Mouse (Mus musculus): ENCODE results near the gene Rapgef6.

The Rapgef6 gene

DNA sequence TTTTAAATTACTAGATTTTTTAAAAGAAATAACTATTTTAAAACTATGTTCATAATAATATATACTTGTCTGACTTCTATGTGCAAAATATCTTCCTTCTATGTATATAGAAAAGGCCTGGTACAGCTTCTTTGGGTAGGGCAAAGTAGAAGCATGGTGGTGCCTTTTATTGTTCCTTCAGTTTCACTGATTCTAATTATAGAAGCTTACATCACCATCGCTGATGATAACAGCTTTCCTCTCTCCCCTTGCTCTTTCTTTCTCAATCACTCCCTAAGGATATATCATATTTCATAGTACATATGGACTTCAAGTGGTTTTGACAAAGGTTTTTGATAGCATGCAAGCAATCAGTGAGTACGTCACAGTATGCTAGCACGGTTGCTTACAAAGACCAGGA, 69.9 kb downstream of the Rapgef6 start:
- no peak for DNase-seq

- DNase-seq: no peak
Measured at GRCm38 (mm10) chr11:54594049-54594448, 71.4 kb downstream of the Rapgef6 start.

DNA sequence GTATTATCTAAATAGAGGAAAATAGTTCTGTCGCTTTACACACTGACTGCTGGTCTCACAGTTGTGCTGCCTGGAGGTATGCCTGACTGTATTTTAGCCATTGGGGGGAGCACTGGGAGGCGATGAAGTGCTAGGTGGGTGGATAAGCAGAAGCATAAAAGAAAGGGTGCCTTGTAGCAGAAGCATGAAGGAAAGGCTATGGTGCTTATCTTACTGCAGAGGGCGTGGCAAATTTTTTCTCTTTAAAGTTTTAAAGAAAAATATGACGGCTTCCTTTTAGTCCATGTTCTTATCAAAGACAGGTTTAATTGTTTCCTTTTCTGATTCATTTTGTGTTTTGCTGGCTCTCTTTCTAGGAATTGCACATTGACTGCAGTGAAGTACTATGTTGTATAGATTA, 72.4 kb downstream of the Rapgef6 start:
- no peak for DNase-seq

GRCm38 (mm10) chr11:54595905-54596555, 73.4 kb downstream of the Rapgef6 start:
- no peak for DNase-seq

GRCm38 (mm10) chr11:54597902-54598447, 75.3 kb downstream of the Rapgef6 start:
- no peak for DNase-seq

DNA sequence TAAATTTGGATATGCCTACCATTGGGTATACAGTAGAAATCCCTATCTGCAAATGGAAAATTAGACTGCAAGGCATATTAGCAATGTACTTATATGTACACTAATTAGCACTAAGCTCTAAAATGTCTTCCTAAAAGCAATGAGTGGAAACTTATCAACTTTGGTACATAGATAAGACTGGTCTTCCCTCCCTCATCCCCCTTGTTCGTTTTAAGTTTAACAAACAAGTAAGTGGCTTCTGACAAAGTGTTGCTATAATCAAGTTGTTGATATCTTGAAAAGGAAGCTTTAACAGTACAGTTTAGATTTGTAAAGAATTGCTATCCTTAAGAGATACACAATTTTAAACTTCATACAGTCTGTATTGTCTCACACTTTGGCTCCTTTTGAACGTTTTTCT, 78.5 kb downstream of the Rapgef6 start:
- no peak for DNase-seq

GRCm38 (mm10) chr11:54602764-54603163, 80.1 kb downstream of the Rapgef6 start:
- peak; percentile 26 for DNase-seq

DNA sequence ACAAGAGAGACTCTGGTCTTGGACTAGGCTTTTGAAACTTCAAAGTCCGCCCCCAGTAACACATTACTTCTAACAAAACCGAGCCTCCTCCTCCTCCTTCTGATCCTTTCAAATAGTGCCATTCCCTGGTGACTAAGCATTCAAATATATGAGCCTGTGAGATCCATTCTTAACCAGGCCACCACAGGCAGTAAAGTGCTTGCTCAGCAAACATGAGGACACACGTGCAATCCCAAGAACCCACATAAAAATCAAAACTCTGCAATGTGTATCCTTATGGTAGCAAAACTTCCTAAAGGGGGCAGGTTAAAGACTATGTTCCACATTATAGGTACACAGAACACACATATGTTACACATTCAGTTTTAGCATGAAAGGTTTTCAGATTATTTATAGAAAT, 81.8 kb downstream of the Rapgef6 start:
- no peak for DNase-seq

DNA sequence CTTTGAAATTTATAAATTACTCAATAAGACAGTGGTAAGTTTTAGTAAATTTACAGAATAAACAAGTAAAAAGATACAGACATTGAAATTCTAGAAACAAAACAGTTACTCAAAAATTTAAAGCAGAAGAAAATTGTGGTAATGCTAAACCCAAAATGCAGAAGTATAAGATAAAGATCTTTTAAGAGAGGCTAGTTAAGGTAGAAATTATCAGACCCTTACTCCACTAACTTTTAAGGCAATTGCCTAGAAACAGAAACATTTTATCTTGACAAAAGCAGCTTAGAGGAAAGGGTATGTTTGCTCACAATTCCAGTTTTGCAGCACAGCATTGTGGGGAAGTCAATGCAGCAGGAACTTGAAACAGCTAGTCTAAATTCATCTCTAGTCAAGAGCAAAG, 91.0 kb downstream of the Rapgef6 start:
- DNase-seq: no peak

- no peak for DNase-seq
Measured at GRCm38 (mm10) chr11:54614560-54614959, 91.9 kb downstream of the Rapgef6 start.

GRCm38 (mm10) chr11:54618841-54619240, 96.2 kb downstream of the Rapgef6 start:
- DNase-seq: no peak

- no peak for DNase-seq
Measured at GRCm38 (mm10) chr11:54621725-54622124, 99.1 kb downstream of the Rapgef6 start.

DNA sequence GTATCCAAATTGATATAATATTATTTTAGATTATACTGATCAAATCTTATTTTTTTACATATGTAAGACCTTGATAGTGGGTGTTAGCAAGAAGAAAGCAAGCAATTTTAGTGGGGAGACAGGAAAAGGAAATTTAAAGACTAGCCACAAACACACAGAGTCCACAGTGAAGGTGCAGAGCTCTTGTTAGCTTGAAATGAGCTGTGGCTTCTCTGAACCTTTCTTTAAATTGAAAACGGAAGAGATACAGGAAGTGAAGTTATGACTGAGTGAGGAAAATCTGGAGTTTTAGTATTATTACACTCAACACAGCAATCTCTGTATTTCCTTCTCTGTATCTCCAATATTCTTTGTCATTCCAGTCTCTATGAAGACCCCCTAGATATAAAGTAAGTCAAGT, 104.3 kb downstream of the Rapgef6 start:
- DNase-seq: no peak

- DNase-seq: no peak
Measured at GRCm38 (mm10) chr11:54646420-54646819, 123.8 kb downstream of the Rapgef6 start.

- no peak for DNase-seq
Measured at GRCm38 (mm10) chr11:54648573-54648972, 125.9 kb downstream of the Rapgef6 start.

DNA sequence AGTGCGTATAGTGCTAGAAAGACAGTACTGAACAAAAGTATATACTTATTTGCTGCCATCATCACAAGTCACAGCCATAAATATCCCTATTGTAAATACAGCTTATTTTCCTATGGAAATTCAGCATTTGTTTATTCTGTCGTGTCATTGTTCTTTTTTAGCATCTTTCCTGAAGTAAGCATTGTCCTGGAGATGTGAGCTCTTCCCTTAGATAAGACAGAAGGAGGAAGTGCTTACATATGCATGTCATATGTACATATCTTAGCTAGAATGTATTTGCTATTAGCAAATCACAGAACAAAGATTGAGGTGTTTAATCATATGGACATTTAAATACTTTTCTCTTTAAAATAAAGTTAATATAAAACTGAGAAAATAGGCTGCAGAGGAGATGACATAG, 132.8 kb downstream of the Rapgef6 start:
- no peak for DNase-seq

GRCm38 (mm10) chr11:54673575-54674298, 151.1 kb downstream of the Rapgef6 start:
- DNase-seq: no peak

DNA sequence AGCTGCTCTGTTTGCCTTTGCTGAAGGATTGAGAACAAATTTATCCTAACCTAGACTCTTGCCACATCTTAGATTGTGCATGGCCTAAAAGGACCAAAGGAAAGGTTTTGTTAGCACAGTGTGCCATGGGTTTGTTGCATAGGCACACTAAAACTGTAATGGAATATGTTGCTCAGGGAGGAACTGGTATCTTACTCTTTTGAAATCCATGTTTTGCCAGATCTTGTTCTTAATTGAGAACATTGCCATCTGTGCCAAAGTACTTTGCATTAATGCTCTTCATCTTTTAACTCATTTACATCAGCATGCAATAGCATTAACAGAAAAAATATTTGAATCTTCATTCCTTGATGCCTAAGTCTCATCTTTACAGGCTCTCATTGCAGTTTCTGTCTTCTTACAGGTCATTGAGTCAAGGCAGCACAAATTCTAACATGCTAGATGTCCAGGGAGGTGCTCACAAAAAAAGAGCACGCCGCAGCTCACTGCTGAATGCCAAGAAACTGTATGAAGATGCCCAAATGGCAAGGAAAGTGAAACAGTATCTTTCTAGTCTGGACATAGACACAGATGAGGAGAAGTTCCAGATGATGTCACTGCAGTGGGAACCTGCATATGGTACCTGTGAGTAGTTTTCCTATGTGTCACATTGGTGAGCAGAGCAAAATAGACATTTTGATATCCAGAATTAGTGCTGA, 153.3 kb downstream of the Rapgef6 start:
- DNase-seq: no peak

- DNase-seq: no peak
Measured at GRCm38 (mm10) chr11:54679141-54679540, 156.5 kb downstream of the Rapgef6 start.

DNA sequence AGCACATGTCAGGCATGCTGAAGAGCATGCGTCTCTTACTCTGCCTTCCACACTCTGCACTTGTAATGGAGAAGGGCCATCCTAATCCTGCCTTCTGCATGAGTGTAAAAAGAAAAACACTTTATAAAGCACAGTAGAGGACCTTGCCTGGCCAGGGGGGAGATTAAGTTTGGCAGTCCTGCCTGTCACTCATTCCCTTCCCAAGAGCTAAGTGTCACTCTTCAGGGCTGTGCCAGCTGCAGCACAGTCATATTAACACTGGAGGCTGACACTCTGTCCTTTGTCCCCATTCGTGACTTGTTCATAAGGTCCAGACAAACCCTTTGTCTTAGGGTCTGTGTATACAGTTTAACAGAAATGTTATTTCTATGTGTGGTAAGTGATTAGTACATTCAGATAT, 162.2 kb downstream of the Rapgef6 start:
- no peak for DNase-seq

- DNase-seq: no peak
Measured at GRCm38 (mm10) chr11:54690171-54690570, 167.5 kb downstream of the Rapgef6 start.

DNA sequence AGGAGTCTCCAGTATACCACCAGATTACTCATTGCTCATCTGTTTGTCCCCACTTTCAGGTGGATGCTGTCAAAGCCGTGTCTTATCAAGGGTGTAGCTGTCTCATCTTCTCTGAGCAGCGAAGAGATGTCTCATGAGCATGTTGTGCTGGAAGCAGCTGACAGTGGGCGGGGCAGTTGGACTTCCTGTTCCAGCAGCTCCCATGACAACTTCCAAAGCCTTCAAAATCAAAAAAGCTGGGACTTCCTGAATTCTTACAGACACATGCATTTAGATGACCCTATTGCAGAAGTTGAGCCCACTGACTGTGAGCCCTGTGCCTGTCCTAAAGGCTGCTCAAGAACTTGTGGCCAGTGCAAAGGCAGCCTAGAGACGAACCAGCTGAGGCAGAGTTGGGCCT, 168.5 kb downstream of the Rapgef6 start:
- peak; percentile 28 for DNase-seq

DNA sequence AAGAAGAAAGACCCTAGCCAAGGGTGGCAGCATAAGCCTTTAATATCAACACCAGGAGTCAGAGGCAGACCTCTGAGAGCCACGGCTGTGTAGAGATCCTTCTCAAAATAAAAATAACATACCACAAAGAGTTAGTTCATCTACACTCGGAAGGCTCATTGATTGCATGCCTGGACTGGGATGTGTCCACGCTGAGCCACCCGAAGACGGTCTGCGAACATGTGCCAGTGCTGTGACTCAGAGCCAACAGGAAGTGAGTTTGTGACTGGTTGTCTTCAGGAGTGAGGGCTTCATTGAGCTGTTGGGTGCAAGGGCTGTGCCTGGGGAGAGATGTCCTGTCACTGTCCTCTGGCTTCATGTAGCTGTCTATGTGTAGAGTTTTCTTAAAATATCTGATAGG, 171.0 kb downstream of the Rapgef6 start:
- no peak for DNase-seq

GRCm38 (mm10) chr11:54694291-54694690, 171.6 kb downstream of the Rapgef6 start:
- DNase-seq: no peak
